Mouse (Mus musculus): Measurements from ENCODE around the gene Gnpat.

Gene Gnpat

GRCm38 (mm10) chr8:124937293-124937692 is 74.5 kb downstream of the Gnpat start:
- DNase-seq (ENCODE audit: low read depth, low spot score) = no peak

Measured in 3T3-L1 (cell line).